In the genomic region with DNA sequence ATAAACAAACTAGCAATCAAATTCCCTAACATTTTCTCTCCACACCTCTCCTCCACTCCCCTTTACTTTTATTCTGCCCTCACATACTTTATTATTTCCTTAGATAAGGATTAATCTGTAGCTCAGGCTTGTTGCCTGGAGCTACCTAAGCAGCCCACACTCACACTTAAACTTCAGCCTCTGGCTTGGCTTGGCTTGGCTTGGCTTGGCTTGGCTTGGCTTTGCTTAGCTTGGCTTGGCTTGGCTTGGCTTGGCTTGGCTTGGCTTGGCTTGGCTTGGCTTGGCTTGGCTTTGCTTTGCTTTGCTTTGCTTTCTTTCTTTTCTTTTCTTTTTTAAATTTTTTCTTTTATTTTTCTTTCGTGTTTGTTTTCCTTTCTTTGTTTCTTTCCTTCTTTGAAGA, we compare ENCODE assay signal across 25 mouse cellular contexts.
DNase-seq lines count a peak whose midpoint lies in the region.
"Had no signal": no experiment of that assay in that cellular context is flagged by ENCODE, and none has a peak within 500 bp of the region (broad histone marks: within the 10 kb centered on the region; RNA-seq: fewer than 3 reads in every experiment).

No protein-coding gene starts in this region.

- H3K4me1 ChIP-seq in heart, embryonic 10.5 days: no peaks in the 10 kb centered on the region
- H3K4me1 ChIP-seq: heart, embryonic 13.5 days; limb, embryonic 13.5 days; lung, embryonic 15.5 days; megakaryocyte, embryonic 14.5 days; neural tube, embryonic 12.5 days had no signal

- H3K36me3 ChIP-seq in heart, embryonic 10.5 days: no peaks in the 10 kb centered on the region
- H3K36me3 ChIP-seq: heart, embryonic 13.5 days; hindbrain, embryonic 15.5 days; limb, embryonic 13.5 days; lung, embryonic 15.5 days; midbrain, embryonic 12.5 days; neural tube, embryonic 12.5 days had no signal

- H3K27me3 ChIP-seq in heart, embryonic 10.5 days (ENCODE audit: insufficient read depth, poor library complexity, severe bottlenecking): no peaks in the 10 kb centered on the region
- H3K27me3 ChIP-seq: forebrain, embryonic 13.5 days; heart, embryonic 13.5 days; hindbrain, embryonic 15.5 days; limb, embryonic 13.5 days; lung, embryonic 15.5 days; megakaryocyte, embryonic 14.5 days; midbrain, embryonic 12.5 days; neural tube, embryonic 12.5 days had no signal

- 75% methylated on average over 1 of the region's 1 CpGs for WGBS in heart, embryonic 10.5 days

- no peaks in the 10 kb centered on the region for H3K9me3 ChIP-seq in heart, embryonic 10.5 days
- H3K9me3 ChIP-seq: forebrain, embryonic 13.5 days; heart, embryonic 13.5 days; hindbrain, embryonic 15.5 days; limb, embryonic 13.5 days; lung, embryonic 15.5 days; midbrain, embryonic 12.5 days; neural tube, embryonic 12.5 days had no signal

- no peak overlapping the region for H3K4me3 ChIP-seq in heart, embryonic 10.5 days
- H3K4me3 ChIP-seq: forebrain, embryonic 13.5 days; heart, embryonic 13.5 days; hindbrain, embryonic 15.5 days; limb, embryonic 13.5 days; lung, embryonic 15.5 days; megakaryocyte, embryonic 14.5 days; midbrain, embryonic 12.5 days; myocyte; neural tube, embryonic 12.5 days had no signal

- peak; percentile 9 for DNase-seq in heart, adult 8-10 months (ENCODE audit: low spot score)
- DNase-seq in heart, embryonic 10.5 days (ENCODE audit: low spot score): no peak
- peak; percentile 41 for DNase-seq in cerebellum, adult 11-12 months
- DNase-seq in cerebellum, adult 8-10 months: peak; percentile 36
- peak; percentile 55 to 67 for DNase-seq in cerebellum, postnatal 25 days
- DNase-seq in thymus, postnatal 10 days (ENCODE audit: low spot score in 2 of 2): no peak
- DNase-seq in testis, postnatal 14 days (ENCODE audit: low spot score): no peak
- DNase-seq: adrenal gland, postnatal 25 days; gastrocnemius, postnatal 25 days; kidney, adult 11 months; kidney, postnatal 14 days; lung, postnatal 36 days; right cerebral cortex, adult 18-20 months; spleen, adult 18-20 months; thymus, adult 18-20 months; thymus, postnatal 36 days had no signal

- no peak overlapping the region for H3K27ac ChIP-seq in heart, embryonic 10.5 days
- H3K27ac ChIP-seq: forebrain, embryonic 13.5 days; heart, embryonic 13.5 days; hindbrain, embryonic 15.5 days; limb, embryonic 13.5 days; lung, embryonic 15.5 days; midbrain, embryonic 12.5 days; neural tube, embryonic 12.5 days had no signal

Comparison
In these comparisons a context has a peak if more than half of its experiments do, and no peak if none do; other contexts are left out.
1. DNase-seq: peak in heart, adult 8-10 months (single experiment), cerebellum, adult 11-12 months (single experiment), cerebellum, adult 8-10 months (single experiment) and cerebellum, postnatal 25 days (2 of 2); none in heart, embryonic 10.5 days (single experiment), thymus, postnatal 10 days (0 of 2) and testis, postnatal 14 days (single experiment).